Mouse (Mus musculus): ENCODE results near the gene Cotl1. TPM values are rescaled to one million over a fixed set of nuclear protein-coding genes. Genes with fewer than 3 reads are reported as not detected.

The Cotl1 gene
- polyA plus RNA-seq, 1 experiment from 2014 or later = 139 TPM

DNA sequence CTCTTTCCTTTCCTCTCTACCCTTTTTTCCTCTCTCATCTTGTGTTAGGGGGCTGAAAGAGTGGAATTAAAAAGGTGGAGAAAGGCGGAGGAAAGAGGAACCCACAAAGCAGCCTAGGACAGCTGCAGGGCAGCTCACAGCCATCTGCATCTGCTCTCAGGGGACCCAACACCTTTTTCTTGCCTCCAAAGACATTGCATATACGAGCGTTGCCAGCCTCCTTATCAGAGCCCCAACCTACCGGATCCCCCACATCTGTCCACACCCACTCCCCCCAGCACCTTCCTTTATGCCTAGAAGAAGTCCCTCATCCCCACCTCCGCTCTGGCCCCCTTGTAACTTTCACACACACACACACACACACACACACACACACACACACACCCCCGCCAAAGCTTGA is 56.8 kb downstream of the Cotl1 start:
- no peak overlapping the region for H3K4me3 ChIP-seq (ENCODE audit: low read depth, low read length)
- H3K4me1 ChIP-seq (ENCODE audit: control insufficient read depth, insufficient read depth, low read length) = peaks cover 3% of the 10 kb centered on the region; the same call in 1 of the 2 replicates
- H3K4me2 ChIP-seq (ENCODE audit: low read length) = no peak overlapping the region
- H3K36me3 ChIP-seq (ENCODE audit: control insufficient read depth, insufficient read depth, low read length) = no peaks in the 10 kb centered on the region
- no peak overlapping the region for H3K9ac ChIP-seq (ENCODE audit: low read depth, low read length)
- no peak overlapping the region for H3K27ac ChIP-seq (ENCODE audit: low read length)
- H3K27me3 ChIP-seq (ENCODE audit: control insufficient read depth, insufficient read depth, low read depth, low read length) = no peaks in the 10 kb centered on the region
- 75% methylated on average over 6 of the region's 6 CpGs for WGBS
- no peak for ATAC-seq
- H3K9me3 ChIP-seq (replicated peaks; ENCODE audit: control insufficient read depth, low read length, poor library complexity, severe bottlenecking) = no peaks in the 10 kb centered on the region

GRCm38 (mm10) chr8:119782715-119783114 is 57.6 kb downstream of the Cotl1 start:
- Histone ChIP-seq H3K36me3 (ENCODE audit: control insufficient read depth, insufficient read depth, low read length) (no peaks in the 10 kb centered on the region), H3K4me3 (ENCODE audit: low read depth, low read length) (no peak overlapping the region), H3K27me3 (ENCODE audit: control insufficient read depth, insufficient read depth, low read depth, low read length) (no peaks in the 10 kb centered on the region), H3K27ac (ENCODE audit: low read length) (no peak overlapping the region), H3K4me1 (ENCODE audit: control insufficient read depth, insufficient read depth, low read length) (peaks cover 3% of the 10 kb centered on the region; the same call in 1 of the 2 replicates), H3K9me3 (replicated peaks; ENCODE audit: control insufficient read depth, low read length, poor library complexity, severe bottlenecking) (no peaks in the 10 kb centered on the region), H3K4me2 (ENCODE audit: low read length) (no peak overlapping the region), H3K9ac (ENCODE audit: low read depth, low read length) (no peak overlapping the region)
- no peak for ATAC-seq
- 11% methylated on average over 5 of the region's 5 CpGs for WGBS

DNA sequence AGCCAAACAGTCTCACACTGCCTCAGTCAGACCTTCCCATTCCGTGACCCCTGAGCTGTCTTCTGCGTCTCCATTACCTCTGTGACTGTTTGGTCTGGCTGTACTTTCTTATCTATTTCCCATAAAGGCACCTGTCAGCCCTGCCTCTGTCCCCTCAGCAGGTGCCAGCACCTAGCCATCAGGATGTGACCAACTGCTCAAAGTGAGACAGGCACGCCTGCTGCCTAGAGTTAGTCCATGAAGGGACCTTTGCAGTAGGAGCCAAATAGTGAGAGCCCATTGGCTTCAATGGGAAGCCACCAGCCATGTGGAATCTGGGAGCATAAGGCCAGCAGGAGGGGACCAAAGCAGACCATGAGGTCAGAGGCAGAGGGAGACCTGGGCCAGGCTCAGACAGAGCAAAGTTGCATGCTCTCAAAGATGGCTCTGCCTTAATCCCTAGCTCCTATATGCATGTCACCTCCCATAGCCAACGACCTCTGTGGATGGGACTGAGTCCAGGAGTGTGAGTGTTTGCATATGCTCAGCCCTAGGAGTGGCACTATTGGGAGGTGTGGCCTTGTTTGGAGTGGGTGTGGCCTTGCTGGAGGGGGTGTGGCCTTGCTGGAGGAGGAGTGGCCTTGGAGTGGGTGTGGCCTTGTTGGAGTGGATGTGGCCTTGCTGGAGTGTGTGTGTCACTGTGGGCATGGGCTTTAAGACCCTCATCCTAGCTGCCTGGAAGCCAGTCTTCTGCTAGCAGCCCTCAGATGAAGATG is 59.1 kb downstream of the Cotl1 start:
- Histone ChIP-seq H3K36me3 (ENCODE audit: control insufficient read depth, insufficient read depth, low read length) (no peaks in the 10 kb centered on the region), H3K27me3 (ENCODE audit: control insufficient read depth, insufficient read depth, low read depth, low read length) (no peaks in the 10 kb centered on the region), H3K4me2 (ENCODE audit: low read length) (no peak overlapping the region), H3K9ac (ENCODE audit: low read depth, low read length) (no peak overlapping the region), H3K4me1 (ENCODE audit: control insufficient read depth, insufficient read depth, low read length) (peaks cover 12% of the 10 kb centered on the region), H3K27ac (ENCODE audit: low read length) (no peak overlapping the region), H3K9me3 (replicated peaks; ENCODE audit: control insufficient read depth, low read length, poor library complexity, severe bottlenecking) (no peaks in the 10 kb centered on the region), H3K4me3 (ENCODE audit: low read depth, low read length) (no peak overlapping the region)
- 74% methylated on average over 4 of the region's 4 CpGs for WGBS
- ATAC-seq = no peak

GRCm38 (mm10) chr8:119780402-119781049 is 59.8 kb downstream of the Cotl1 start:
- Histone ChIP-seq H3K27me3 (ENCODE audit: control insufficient read depth, insufficient read depth, low read depth, low read length) (no peaks in the 10 kb centered on the region), H3K4me1 (ENCODE audit: control insufficient read depth, insufficient read depth, low read length) (peaks cover 12% of the 10 kb centered on the region), H3K36me3 (ENCODE audit: control insufficient read depth, insufficient read depth, low read length) (no peaks in the 10 kb centered on the region), H3K27ac (ENCODE audit: low read length) (no peak overlapping the region), H3K9ac (ENCODE audit: low read depth, low read length) (no peak overlapping the region), H3K4me3 (ENCODE audit: low read depth, low read length) (no peak overlapping the region), H3K4me2 (ENCODE audit: low read length) (no peak overlapping the region), H3K9me3 (replicated peaks; ENCODE audit: control insufficient read depth, low read length, poor library complexity, severe bottlenecking) (no peaks in the 10 kb centered on the region)
- WGBS = 79% methylated on average over 9 of the region's 9 CpGs
- ATAC-seq = no peak

GRCm38 (mm10) chr8:119779013-119779737 is 61.2 kb downstream of the Cotl1 start:
- H3K36me3 ChIP-seq (ENCODE audit: control insufficient read depth, insufficient read depth, low read length) = no peaks in the 10 kb centered on the region
- peak overlapping the region; percentile 52 for H3K4me2 ChIP-seq (ENCODE audit: low read length)
- no peak for ATAC-seq
- H3K4me3 ChIP-seq (ENCODE audit: low read depth, low read length) = no peak overlapping the region
- 24% methylated on average over 14 of the region's 14 CpGs for WGBS
- no peaks in the 10 kb centered on the region for H3K9me3 ChIP-seq (replicated peaks; ENCODE audit: control insufficient read depth, low read length, poor library complexity, severe bottlenecking)
- peak overlapping the region; percentile 10 for H3K9ac ChIP-seq (ENCODE audit: low read depth, low read length)
- H3K27me3 ChIP-seq (ENCODE audit: control insufficient read depth, insufficient read depth, low read depth, low read length) = no peaks in the 10 kb centered on the region
- peaks cover 12% of the 10 kb centered on the region for H3K4me1 ChIP-seq (ENCODE audit: control insufficient read depth, insufficient read depth, low read length)
- peak overlapping the region; percentile 88; the same call in 1 of the 2 replicates for H3K27ac ChIP-seq (ENCODE audit: low read length)

GRCm38 (mm10) chr8:119778263-119778662 is 62.1 kb downstream of the Cotl1 start, which contains the start of gene Tldc1:
Gene Tldc1, minus strand, starts transcription at chr8:119778416.
- Histone ChIP-seq H3K4me3 (ENCODE audit: low read depth, low read length) (peak within 1 kb of the TSS; percentile 58), H3K9ac (ENCODE audit: low read depth, low read length) (peak within 1 kb of the TSS; percentile 78), H3K4me2 (ENCODE audit: low read length) (peak within 1 kb of the TSS; percentile 91), H3K27ac (ENCODE audit: low read length) (peak within 1 kb of the TSS; percentile 88), H3K4me1 (ENCODE audit: control insufficient read depth, insufficient read depth, low read length) (peaks cover 12% of the 10 kb centered on the region), H3K9me3 (replicated peaks; ENCODE audit: control insufficient read depth, low read length, poor library complexity, severe bottlenecking) (no peaks in the 10 kb centered on the region), H3K27me3 (ENCODE audit: control insufficient read depth, insufficient read depth, low read depth, low read length) (no peaks in the 10 kb centered on the region), H3K36me3 (ENCODE audit: control insufficient read depth, insufficient read depth, low read length) (no peaks in the 10 kb centered on the region)
- WGBS = under 1% methylated on average over 18 of the region's 18 CpGs
- ATAC-seq = peak; percentile 97

- Histone ChIP-seq H3K4me1 (ENCODE audit: control insufficient read depth, insufficient read depth, low read length) (peaks cover 12% of the 10 kb centered on the region), H3K4me2 (ENCODE audit: low read length) (peak overlapping the region; percentile 91), H3K36me3 (ENCODE audit: control insufficient read depth, insufficient read depth, low read length) (no peaks in the 10 kb centered on the region), H3K4me3 (ENCODE audit: low read depth, low read length) (peak overlapping the region; percentile 58), H3K9ac (ENCODE audit: low read depth, low read length) (peak overlapping the region; percentile 78), H3K27me3 (ENCODE audit: control insufficient read depth, insufficient read depth, low read depth, low read length) (no peaks in the 10 kb centered on the region), H3K27ac (ENCODE audit: low read length) (peak overlapping the region; percentile 88), H3K9me3 (replicated peaks; ENCODE audit: control insufficient read depth, low read length, poor library complexity, severe bottlenecking) (no peaks in the 10 kb centered on the region)
- 14% methylated on average over 7 of the region's 7 CpGs for WGBS
- ATAC-seq = no peak
Measured at GRCm38 (mm10) chr8:119777765-119778164, 62.6 kb downstream of the Cotl1 start.

DNA sequence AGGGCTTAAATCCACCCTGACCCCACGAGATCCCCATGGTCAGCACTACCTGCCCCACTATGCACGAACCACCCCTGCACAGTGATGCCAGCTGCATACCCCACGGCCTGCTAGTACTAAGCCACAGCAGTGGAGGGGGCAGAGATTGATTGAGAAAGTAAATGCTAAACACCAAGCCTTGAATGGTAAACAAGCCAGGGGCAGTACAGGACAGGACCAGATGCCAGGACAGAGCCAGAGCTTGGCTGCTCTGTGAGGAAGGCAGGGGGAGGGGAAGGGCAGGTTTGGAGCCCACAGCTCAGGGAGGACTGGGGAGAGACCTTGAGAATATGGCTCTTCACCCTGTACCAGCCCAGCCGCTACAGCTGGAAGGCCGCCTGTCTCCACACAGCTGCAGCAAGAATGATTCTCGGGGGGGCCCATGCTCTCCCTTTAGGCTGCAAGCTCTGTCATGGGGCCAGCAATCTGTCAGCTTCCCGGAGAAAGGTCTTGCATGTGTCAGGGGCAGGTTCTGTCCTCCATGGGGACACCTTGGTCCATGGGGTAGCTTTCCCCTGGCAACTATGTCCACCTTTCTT is 63.6 kb downstream of the Cotl1 start:
- Histone ChIP-seq H3K36me3 (ENCODE audit: control insufficient read depth, insufficient read depth, low read length) (peaks cover 3% of the 10 kb centered on the region; the same call in 1 of the 2 replicates), H3K4me1 (ENCODE audit: control insufficient read depth, insufficient read depth, low read length) (peaks cover 12% of the 10 kb centered on the region), H3K27me3 (ENCODE audit: control insufficient read depth, insufficient read depth, low read depth, low read length) (no peaks in the 10 kb centered on the region), H3K27ac (ENCODE audit: low read length) (no peak overlapping the region), H3K9ac (ENCODE audit: low read depth, low read length) (no peak overlapping the region), H3K4me3 (ENCODE audit: low read depth, low read length) (no peak overlapping the region), H3K9me3 (replicated peaks; ENCODE audit: control insufficient read depth, low read length, poor library complexity, severe bottlenecking) (no peaks in the 10 kb centered on the region), H3K4me2 (ENCODE audit: low read length) (peak overlapping the region; percentile 91; the same call in 1 of the 2 replicates)
- 88% methylated on average over 7 of the region's 7 CpGs for WGBS
- no peak for ATAC-seq

All from midbrain, embryonic 16.5 days (tissue).